Mouse (Mus musculus): ENCODE data around the gene Usp7.
A peak's percentile ranks its signal among the peaks of the same experiment; 100 is the strongest.

DNA sequence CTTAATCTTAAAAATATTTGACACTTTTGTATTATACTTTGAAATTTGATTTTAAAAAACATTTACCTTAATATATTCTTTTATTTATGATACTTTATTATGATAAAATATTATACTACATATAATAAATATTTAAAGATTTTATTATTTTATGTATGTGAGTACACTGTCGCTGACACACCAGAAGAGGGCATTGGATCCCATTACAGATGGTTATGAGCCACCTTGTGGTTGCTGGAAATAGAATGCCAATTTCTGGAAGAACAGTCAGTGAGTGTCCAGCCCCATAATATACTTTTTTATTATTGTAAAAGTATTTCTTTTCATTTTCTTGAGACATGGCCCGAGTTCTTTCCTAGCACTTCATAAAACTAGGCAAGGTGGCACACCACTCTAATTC lies 10.4 kb downstream of the Usp7 start:
- no peak for TF ChIP-seq EP300 (IDR thresholded peaks at IDR 0.05; ENCODE audit: low read depth)
- TF ChIP-seq CTCF (IDR thresholded peaks at IDR 0.05; ENCODE audit: low read depth) = 0 out of 2 replicates have a peak, but pooled peaks have one; percentile 10

Data from liver, postnatal 0 days (tissue).